Mouse (Mus musculus): Measurements from ENCODE around the gene Ifitm1.
"Not testable (repeated sequence)": the region's sequence is repeated elsewhere in the genome, so short reads cannot be mapped to it uniquely, and the experiment has no call there.

The Ifitm1 gene

DNA sequence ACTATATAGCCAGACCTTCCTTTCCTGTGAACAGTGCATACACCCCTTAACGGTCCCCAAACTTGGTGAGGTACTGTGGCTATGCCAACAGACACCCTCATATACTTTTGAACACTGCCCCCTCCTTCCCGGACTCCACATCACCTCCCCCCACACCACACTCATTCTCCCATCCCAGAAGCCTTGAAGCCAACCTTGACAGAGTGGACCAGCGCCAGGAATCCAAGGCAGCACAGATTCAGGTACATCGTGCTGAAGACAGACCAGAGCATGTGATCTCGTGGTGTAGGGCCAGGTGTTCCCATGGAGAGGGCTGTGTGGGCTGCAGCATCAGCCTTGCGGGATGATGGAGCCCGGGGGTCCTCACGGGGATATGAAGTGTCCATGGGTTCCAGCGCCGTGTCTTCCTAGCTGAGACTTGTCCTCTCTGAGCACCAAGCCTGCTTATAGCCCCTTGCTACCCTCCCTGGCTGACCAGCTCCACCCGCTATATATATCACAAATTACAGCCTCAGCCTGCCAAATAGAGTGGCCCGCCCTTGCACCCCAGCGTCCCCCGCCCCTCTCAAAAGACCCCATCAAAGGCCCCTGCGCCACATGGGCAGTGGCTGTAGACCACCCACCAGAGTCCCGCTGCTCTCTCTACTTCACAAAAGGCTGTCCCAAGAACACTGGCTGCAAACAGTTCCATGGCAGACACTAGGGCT, 17.0 kb upstream of the Ifitm1 start, which contains the start of gene Ifitm5:
Ifitm5 (minus strand) TSS at position 468 of the 707 bp plus-strand sequence.
- no peak for DNase-seq (ENCODE audit: extremely low spot score, low read depth, low spot score)

DNA sequence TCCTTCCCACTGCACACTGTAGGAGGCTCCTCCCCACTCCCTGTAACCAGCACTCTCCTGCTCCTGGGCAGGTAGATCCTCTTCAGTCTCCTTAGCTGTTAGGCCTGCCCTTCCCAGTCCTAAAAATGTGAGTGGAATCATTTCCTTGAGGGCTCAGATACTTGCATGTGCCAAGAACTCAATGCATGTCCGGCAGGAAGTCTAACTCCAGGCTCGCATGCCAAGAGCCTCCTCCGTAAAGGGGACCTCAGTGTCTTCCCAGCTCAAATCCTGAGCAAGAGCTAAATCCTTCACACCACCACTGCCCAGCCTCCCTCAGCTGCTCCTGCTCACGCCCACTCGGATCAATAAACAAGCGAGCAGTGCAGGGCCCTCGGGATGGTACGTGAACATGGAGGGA, 16.0 kb upstream of the Ifitm1 start:
- no peak for DNase-seq (ENCODE audit: extremely low spot score, low read depth, low spot score)

DNA sequence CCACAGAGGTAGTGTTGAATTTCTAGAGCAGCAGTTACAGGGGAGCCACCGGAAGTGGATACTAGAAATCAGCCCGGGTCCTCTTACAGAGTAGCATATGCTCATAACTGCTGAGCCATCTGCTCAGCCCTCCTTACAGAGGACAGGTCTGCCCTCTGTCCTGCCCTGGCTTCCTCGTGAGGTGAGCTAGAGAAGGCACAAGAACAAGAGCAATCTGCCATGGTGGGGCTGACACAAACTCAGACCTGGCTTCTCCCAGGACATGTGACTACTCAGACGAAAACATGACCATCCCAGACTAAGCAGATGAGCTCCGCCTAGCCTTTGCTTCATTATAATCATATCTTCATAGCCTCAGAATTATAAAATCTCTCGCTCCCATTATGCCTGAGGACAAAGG, 15.3 kb upstream of the Ifitm1 start:
- DNase-seq (ENCODE audit: extremely low spot score, low read depth, low spot score) = no peak

GRCm38 (mm10) chr7:140952441-140952840, 14.6 kb upstream of the Ifitm1 start:
- DNase-seq (ENCODE audit: extremely low spot score, low read depth, low spot score) = no peak

DNA sequence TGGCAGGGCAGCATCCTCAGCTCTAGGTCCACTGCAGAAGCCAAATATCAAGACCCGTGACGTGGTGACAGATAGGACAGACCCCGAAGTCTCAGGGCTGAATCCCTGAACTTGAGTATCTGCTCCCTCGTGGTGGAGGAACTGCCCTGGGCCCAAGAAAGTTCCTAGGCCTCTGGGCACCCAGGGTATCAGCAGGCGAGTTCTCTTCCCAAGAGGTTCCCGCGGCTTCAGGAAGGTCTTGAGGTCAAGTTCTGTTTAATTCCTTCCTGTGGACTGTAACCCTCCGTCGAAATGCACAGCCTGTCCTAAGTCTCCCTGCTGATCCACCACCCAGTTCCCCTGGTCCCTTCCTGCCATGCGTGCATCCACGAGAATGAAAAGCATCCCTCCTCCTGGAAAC, 13.9 kb upstream of the Ifitm1 start:
- no peak for DNase-seq (ENCODE audit: extremely low spot score, low read depth, low spot score)

DNA sequence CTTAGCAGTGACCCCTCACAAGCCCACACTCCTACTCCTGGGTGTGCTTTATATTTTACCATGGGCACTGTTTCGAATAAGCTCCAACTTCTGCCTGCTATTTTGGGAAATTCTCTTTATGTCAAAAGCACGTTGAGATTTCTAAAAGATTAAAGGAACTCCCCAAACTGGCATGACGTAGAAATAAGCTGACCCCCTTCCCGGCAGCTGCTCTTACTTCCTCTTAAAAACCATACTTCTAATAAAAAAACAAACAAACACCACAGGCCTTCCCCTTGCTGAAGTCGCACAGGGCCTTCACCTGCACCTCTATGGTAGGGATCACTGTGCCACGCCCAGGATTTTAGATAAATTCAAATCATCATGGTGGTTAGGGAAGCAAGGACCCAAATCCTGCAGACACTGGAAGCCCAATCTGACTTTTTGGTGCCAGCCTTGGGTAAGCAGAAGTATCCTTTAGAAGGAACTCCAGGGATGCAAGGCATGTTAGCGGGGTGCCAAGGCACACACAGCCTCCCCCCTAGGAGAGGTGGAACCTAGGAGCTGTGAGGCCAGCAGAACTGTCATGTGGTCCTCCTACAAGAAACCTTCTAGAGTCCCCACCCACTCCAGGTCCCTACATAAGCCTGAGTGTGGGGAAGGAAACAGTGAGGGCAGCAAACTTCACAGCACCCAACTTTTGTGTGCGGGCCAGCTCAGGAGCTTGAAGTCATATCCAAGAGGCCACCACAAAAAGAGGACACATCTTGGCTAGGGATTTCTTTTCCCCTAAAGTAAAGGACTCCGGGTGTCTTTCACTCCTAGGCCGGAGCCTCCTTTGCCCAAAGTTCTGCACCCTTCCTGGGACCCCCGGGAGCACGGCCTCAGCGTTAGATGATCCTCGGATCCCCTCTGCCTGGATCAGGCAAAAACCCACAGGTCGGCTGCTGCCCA, 13.0 kb upstream of the Ifitm1 start:
- no peak for DNase-seq (ENCODE audit: extremely low spot score, low read depth, low spot score)

GRCm38 (mm10) chr7:140954733-140955071, 12.3 kb upstream of the Ifitm1 start:
- DNase-seq (ENCODE audit: extremely low spot score, low read depth, low spot score) = no peak

- no peak for DNase-seq (ENCODE audit: extremely low spot score, low read depth, low spot score)
These were observed 11.7 kb upstream of the Ifitm1 start for GRCm38 (mm10) chr7:140955342-140955741.

DNA sequence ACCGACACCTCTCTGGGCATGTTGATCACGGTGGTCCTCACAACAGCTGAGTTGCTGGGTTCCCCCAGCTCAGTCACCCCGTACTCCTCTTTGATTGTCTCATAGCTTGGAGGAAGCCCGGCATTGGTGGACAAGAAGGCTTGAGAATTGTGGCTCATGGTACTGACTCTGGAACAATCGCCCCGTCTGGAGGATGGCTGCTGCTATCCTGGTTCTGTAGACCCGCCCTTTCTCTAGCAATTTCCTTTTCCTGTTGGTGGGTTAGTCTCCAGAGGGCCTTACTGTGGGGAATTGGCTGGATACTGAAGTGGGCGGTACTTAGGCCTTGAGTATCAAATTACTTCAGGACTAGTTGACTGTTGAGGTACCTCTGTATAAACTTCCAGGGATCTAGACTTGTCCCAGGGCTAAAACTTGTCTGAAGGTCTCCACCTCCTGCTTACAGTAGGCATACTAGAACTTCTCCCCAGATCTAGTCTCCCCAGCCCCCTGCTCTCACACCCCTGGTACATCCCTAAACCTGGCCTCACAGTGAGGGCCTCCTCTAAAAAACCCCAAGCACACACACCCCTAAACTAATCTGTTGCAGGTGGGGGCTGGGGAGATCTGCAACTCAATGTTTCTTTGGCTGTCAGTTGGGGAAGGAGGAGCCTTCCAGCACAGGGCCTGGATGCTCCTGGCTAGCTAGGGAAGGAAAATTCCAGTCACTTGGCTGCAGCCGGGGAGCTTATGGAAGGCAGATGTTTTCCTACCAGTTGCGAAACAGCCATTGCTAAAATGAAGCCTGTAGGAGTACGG, 11.1 kb upstream of the Ifitm1 start, which contains the start of the genes Gm45717 and Ifitm2:
Gm45717 (minus strand) TSS at position 180 of the 798 bp plus-strand sequence.
Ifitm2 (minus strand) TSS at position 230 of the 798 bp plus-strand sequence.
- peak; percentile 77 for DNase-seq (ENCODE audit: extremely low spot score, low read depth, low spot score)

DNA sequence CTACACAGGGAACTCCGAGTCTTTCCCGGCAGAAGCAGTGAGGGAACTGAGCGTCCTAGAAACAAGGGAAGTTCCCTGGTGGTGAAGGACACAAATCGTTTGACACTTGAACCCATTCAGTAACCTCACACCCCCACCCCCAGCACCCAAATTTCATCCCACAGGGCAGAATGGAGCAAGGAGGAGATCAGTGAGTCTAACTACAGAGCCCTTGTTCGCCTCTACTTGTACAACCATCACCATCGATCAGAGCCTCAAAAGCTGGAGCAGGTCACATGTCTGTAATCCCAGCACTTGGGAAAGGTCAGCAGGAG, 10.5 kb upstream of the Ifitm1 start:
- no peak for DNase-seq (ENCODE audit: extremely low spot score, low read depth, low spot score)

DNA sequence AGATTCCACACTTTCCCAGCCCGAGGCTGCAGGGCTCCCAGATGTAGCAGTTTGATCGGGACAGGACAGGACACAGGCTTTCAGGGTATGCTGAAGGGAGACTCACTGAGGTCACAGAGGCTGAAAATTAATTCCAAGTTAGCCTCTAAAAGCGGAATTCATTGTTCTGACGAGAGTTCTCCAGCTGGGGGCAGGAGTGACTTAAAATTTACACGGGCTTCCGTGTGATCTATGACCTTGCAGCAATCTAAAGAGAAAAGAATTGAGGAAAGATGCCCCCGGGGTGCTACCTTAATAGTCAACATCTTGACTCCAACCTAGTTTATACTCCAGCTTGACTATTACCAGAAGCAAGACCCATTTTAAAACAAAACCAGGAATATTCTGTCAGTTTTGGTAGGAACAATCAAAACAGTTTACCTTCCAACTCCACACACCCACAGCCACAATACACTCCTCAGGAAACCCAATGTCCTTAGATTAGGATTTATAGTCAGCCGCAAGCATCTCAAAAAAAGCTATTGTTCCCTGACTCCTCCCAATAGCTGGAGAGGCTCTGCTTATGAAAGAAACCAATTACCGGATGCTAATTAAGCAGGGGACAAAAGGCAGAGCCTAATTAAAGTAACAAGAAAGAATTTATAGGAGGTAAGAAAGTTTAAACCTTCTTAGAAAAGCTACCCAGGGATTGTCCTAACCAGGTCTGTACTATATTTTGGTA, 7.7 kb upstream of the Ifitm1 start:
- no peak for DNase-seq (ENCODE audit: extremely low spot score, low read depth, low spot score)

- no peak for DNase-seq (ENCODE audit: extremely low spot score, low read depth, low spot score)
These were observed 7.0 kb upstream of the Ifitm1 start for GRCm38 (mm10) chr7:140960026-140960425.

DNA sequence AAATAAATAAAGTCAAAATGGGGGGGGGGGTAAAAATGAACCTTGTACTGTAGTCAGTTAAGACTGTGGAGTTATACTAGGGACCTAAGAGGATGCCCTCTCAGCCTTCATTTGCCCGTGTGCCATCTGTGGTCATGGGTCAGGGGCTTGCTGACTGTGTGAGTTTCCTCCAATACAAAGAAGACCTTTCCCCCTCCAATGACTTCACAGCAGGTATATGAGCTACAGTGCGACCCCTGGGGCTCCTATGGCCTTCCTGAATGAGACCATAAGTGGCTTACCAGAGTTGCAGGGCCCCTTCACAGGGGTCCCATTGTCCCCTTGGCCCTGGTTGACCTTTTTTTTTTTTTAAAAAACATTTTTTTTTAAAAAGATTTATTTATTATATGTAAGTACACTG, 5.6 kb upstream of the Ifitm1 start:
- no peak for DNase-seq (ENCODE audit: extremely low spot score, low read depth, low spot score)

DNA sequence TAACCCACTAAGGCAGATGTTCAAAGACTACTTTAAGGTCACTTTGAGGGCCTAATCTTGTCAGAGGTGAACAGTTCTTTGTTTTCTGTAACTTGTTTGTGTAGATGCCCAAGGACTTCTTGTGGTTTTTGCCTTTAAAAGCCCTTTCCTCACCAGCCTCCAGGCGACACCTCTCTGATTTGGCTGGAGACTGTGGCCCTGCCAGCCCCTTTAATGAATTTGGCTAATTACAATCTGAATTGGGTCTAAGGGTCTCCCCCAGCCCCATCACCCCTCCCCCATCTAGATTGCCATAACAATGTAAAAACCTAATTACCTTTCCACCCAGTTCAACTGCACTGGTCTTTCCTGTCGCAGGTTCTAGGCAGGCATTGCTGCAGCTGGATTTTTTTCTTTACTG, 4.3 kb upstream of the Ifitm1 start:
- DNase-seq (ENCODE audit: extremely low spot score, low read depth, low spot score) = no peak

DNA sequence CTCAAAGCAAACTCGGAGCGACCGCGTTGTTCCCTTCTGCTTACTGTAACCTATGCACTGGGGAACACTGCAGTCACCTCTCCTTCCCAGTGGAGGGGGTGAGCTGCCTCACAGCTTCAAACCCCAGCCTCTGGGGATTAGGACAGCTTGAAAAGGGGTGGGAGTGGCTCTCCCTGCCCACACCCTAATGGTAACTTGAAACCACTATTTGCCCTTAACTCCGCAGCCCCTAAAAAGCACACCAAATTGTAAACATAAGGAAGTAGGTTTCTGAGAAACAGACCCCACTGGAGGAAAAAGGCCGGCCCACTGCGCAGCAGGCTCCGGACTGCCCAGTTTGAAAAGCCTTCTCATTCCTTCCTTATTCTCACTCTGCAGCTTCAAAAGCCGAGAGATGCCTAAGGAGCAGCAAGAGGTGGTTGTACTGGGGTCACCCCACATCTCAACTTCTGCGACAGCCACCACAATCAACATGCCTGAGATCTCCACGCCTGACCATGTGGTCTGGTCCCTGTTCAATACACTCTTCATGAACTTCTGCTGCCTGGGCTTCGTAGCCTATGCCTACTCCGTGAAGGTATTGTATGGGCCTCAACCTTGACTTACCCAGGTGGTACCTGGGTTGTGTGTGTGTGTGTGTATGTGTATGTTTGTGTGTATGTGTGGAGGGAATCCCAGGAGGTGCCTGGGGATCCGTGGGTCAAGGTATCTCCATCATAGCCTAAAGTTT, 1.0 kb downstream of the Ifitm1 start:
- DNase-seq (ENCODE audit: extremely low spot score, low read depth, low spot score) = no peak

DNA sequence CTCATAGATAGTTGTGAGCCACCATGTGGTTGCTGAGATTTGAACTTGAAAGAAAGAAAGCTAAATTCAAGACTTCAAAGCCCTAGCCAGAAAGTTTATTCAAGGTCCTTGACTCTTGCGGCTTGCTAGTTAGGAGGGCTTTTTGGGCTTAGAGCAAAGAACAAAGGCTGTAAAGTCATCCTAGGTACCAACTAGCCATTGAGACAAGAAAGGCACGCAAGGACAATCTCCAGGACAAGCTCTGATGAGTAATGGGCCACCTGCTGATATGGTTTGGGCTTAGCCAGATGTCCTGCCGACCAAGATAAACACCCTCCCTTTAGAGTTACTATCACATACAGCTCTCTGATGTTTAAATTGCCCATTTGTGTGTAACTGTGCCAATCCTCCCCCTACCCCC, 1.7 kb downstream of the Ifitm1 start:
- DNase-seq (ENCODE audit: extremely low spot score, low read depth, low spot score) = not testable (repeated sequence)

GRCm38 (mm10) chr7:140970931-140971330, 3.9 kb downstream of the Ifitm1 start:
- DNase-seq (ENCODE audit: extremely low spot score, low read depth, low spot score) = no peak

DNA sequence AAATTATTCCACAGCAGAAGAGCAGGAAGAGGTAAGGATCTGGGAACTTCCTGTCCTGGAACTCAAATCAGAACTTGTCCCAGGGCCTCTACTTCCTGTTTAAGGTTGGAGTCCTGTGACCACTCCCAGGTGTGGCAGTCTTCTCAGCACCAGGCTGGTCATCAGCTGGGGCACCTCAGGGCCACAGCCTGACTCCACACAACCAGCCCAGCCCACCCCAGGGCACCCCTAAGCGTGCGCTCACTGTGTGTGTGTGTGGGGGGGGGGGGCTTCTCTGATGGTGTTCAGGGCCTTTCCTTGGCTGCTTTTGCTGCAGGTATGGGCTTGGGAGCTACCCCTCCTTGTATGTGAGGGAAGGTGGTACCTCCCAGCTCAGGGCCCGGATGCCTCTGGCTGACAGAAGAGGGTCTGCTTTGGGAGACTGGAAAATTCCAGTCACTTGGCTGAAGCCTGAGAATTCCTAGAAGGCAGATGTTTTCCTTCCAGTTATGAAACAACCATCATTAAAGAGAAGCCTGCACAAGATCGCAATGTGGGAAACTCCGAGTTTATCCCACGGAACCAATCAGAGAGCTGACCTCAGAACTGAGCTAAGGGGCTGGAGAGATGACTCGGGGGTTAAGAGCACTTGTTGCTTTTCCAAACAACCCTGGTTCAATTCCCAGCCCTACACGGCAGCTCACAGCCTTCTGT, 4.6 kb downstream of the Ifitm1 start:
- no peak for DNase-seq (ENCODE audit: extremely low spot score, low read depth, low spot score)

DNA sequence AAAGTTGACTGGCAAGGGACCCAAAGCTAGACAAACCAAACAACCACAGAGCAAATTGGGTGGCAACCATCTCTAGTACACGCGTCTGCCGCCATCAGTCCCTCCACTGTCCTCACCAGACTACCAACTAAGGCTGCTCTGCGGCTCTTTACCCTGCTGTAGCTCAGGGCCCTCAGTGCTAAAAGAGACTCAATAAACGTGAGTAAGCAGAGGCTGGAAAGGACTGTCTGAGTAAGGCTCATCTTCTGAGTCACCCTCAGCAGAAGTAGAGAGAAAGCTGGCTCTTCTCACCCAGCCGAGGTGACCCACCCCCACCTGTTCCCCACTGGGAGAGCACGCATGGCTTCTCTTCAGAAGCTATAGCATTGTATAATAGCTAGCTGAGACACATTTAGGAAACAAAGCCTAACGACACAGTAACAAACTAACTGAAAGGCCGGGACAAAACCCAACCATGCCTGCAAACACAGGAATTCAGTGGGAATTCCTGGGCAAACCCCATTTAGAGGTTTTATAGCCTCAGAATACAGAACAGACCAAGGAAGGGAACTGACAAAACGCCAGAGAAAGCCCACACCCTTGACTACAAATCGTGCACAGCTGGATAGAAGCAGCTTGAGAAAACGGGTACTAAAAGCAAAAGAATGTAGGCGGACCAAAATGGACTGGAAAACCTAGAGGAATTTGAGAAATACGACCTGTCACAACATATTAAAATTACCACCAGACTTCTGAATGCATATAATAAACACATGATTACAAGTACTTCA, 6.6 kb downstream of the Ifitm1 start:
- no peak for DNase-seq (ENCODE audit: extremely low spot score, low read depth, low spot score)
